Mouse (Mus musculus) cortical plate, adult 2 months (tissue): ENCODE measurements around the gene Dmc1.

ENCODE experiments used
- CTCF ChIP-seq: fragments of 200-500 bp; IDR thresholded peaks from 2 replicates; pipeline ENCODE4 v1.5.1; 2011; ENCODE audit warnings: mild to moderate bottlenecking, control low read depth, low read length; ENCODE audit not compliant: insufficient read depth; ENCODE audit errors: extremely low read depth
- POLR2A ChIP-seq: fragments of 200-500 bp; IDR thresholded peaks from 2 replicates; pipeline ENCODE4 v1.6.1; 2011; ENCODE audit warnings: mild to moderate bottlenecking, low read length, control low read depth; ENCODE audit not compliant: insufficient read depth; ENCODE audit errors: extremely low read depth

- no peak for TF ChIP-seq CTCF
- TF ChIP-seq POLR2A: no peak
Measured at GRCm38 (mm10) chr15:79516171-79517096, 88.5 kb downstream of the Dmc1 start, which contains the start of gene Kdelr3.
